Mouse (Mus musculus): ENCODE measurements around the gene Asic2. TPM values are rescaled to one million over a fixed set of nuclear protein-coding genes. Genes with fewer than 3 reads are reported as not detected.

Asic2 gene
- polyA plus RNA-seq, 1 experiment from 2014 or later, result not detected

GRCm38 (mm10) chr11:81897547-81898354, 70.5 kb downstream of the Asic2 start:
- no peak overlapping the region for H3K4me2 ChIP-seq
- H3K4me3 ChIP-seq (replicated peaks), result no peak overlapping the region
- H3K36me3 ChIP-seq, result no peaks in the 10 kb centered on the region
- no peaks in the 10 kb centered on the region for H3K27me3 ChIP-seq
- no peak overlapping the region for H3K27ac ChIP-seq
- no peak overlapping the region for H3K9ac ChIP-seq
- no peaks in the 10 kb centered on the region; the same call in 1 of the 2 replicates for H3K9me3 ChIP-seq (replicated peaks)
- WGBS (ENCODE audit: insufficient replicate concordance), result 10% methylated on average over 8 of the region's 8 CpGs
- H3K4me1 ChIP-seq (replicated peaks), result no peaks in the 10 kb centered on the region
- ATAC-seq (ENCODE audit: low read depth) (no peak), DNase-seq (no peak)

GRCm38 (mm10) chr11:81896511-81896910, 71.7 kb downstream of the Asic2 start:
- Histone ChIP-seq H3K36me3 (no peaks in the 10 kb centered on the region), H3K9ac (no peak overlapping the region), H3K4me3 (replicated peaks) (no peak overlapping the region), H3K27ac (no peak overlapping the region), H3K27me3 (no peaks in the 10 kb centered on the region), H3K4me1 (replicated peaks) (no peaks in the 10 kb centered on the region), H3K4me2 (no peak overlapping the region), H3K9me3 (replicated peaks) (no peaks in the 10 kb centered on the region; the same call in 1 of the 2 replicates)
- ATAC-seq (ENCODE audit: low read depth) (no peak), DNase-seq (no peak)
- 49% methylated on average over 6 of the region's 6 CpGs for WGBS (ENCODE audit: insufficient replicate concordance)

GRCm38 (mm10) chr11:81871506-81872213, 96.6 kb downstream of the Asic2 start:
- no peak overlapping the region for H3K9ac ChIP-seq
- no peaks in the 10 kb centered on the region for H3K4me1 ChIP-seq (replicated peaks)
- H3K27ac ChIP-seq, result no peak overlapping the region
- no peaks in the 10 kb centered on the region for H3K36me3 ChIP-seq
- no peaks in the 10 kb centered on the region for H3K9me3 ChIP-seq (replicated peaks)
- whole genome bisulfite sequencing (ENCODE audit: insufficient replicate concordance), result 40% methylated on average over 9 of the region's 9 CpGs
- ATAC-seq (ENCODE audit: low read depth) (no peak), DNase-seq (no peak)
- no peak overlapping the region for H3K4me2 ChIP-seq
- H3K4me3 ChIP-seq (replicated peaks), result no peak overlapping the region
- H3K27me3 ChIP-seq, result no peaks in the 10 kb centered on the region

GRCm38 (mm10) chr11:81865661-81866382, 102.4 kb downstream of the Asic2 start:
- no peak overlapping the region for H3K27ac ChIP-seq
- no peaks in the 10 kb centered on the region for H3K36me3 ChIP-seq
- no peaks in the 10 kb centered on the region for H3K9me3 ChIP-seq (replicated peaks)
- ATAC-seq (ENCODE audit: low read depth) (no peak), DNase-seq (no peak)
- no peak overlapping the region for H3K9ac ChIP-seq
- H3K4me2 ChIP-seq, result no peak overlapping the region
- 57% methylated on average over 10 of the region's 10 CpGs for WGBS (ENCODE audit: insufficient replicate concordance)
- no peak overlapping the region for H3K4me3 ChIP-seq (replicated peaks)
- H3K27me3 ChIP-seq, result no peaks in the 10 kb centered on the region
- no peaks in the 10 kb centered on the region for H3K4me1 ChIP-seq (replicated peaks)

GRCm38 (mm10) chr11:81860250-81860972, 107.8 kb downstream of the Asic2 start, which contains the start of gene 5530401A14Rik:
TSS of gene 5530401A14Rik (plus strand) at chr11:81860673.
- Histone ChIP-seq H3K27ac (no peak within 1 kb of the TSS), H3K9ac (no peak within 1 kb of the TSS), H3K9me3 (replicated peaks) (no peaks in the 10 kb centered on the region), H3K4me1 (replicated peaks) (no peaks in the 10 kb centered on the region), H3K36me3 (no peaks in the 10 kb centered on the region), H3K4me3 (replicated peaks) (no peak within 1 kb of the TSS), H3K4me2 (no peak within 1 kb of the TSS), H3K27me3 (no peaks in the 10 kb centered on the region)
- DNase-seq, result no peak
- ATAC-seq (ENCODE audit: low read depth), result no peak
- WGBS (ENCODE audit: insufficient replicate concordance), result 33% methylated on average over 4 of the region's 4 CpGs

GRCm38 (mm10) chr11:81847773-81848490, 120.3 kb downstream of the Asic2 start:
- Histone ChIP-seq H3K4me2 (no peak overlapping the region), H3K27ac (no peak overlapping the region), H3K36me3 (no peaks in the 10 kb centered on the region), H3K9ac (no peak overlapping the region), H3K9me3 (replicated peaks) (no peaks in the 10 kb centered on the region), H3K4me3 (replicated peaks) (no peak overlapping the region), H3K4me1 (replicated peaks) (no peaks in the 10 kb centered on the region), H3K27me3 (no peaks in the 10 kb centered on the region)
- WGBS (ENCODE audit: insufficient replicate concordance), result 38% methylated on average over 1 of the region's 1 CpGs
- DNase-seq (no peak), ATAC-seq (ENCODE audit: low read depth) (no peak)

GRCm38 (mm10) chr11:81845686-81846036, 122.6 kb downstream of the Asic2 start:
- no peaks in the 10 kb centered on the region for H3K4me1 ChIP-seq (replicated peaks)
- ATAC-seq (ENCODE audit: low read depth) (no peak), DNase-seq (no peak)
- H3K9ac ChIP-seq, result no peak overlapping the region
- H3K4me2 ChIP-seq, result no peak overlapping the region
- no peaks in the 10 kb centered on the region for H3K9me3 ChIP-seq (replicated peaks)
- WGBS (ENCODE audit: insufficient replicate concordance), result 46% methylated on average over 3 of the region's 3 CpGs
- no peak overlapping the region for H3K27ac ChIP-seq
- H3K4me3 ChIP-seq (replicated peaks), result no peak overlapping the region
- H3K27me3 ChIP-seq, result no peaks in the 10 kb centered on the region
- no peaks in the 10 kb centered on the region for H3K36me3 ChIP-seq

GRCm38 (mm10) chr11:81845010-81845685, 123.1 kb downstream of the Asic2 start:
- 68% methylated on average over 5 of the region's 5 CpGs for WGBS (ENCODE audit: insufficient replicate concordance)

GRCm38 (mm10) chr11:81841001-81841400, 127.3 kb downstream of the Asic2 start:
- Histone ChIP-seq H3K9me3 (replicated peaks) (no peaks in the 10 kb centered on the region), H3K4me3 (replicated peaks) (no peak overlapping the region), H3K27ac (no peak overlapping the region), H3K4me1 (replicated peaks) (no peaks in the 10 kb centered on the region), H3K9ac (no peak overlapping the region), H3K36me3 (no peaks in the 10 kb centered on the region), H3K4me2 (no peak overlapping the region), H3K27me3 (no peaks in the 10 kb centered on the region)
- DNase-seq (no peak), ATAC-seq (ENCODE audit: low read depth) (no peak)
- 34% methylated on average over 2 of the region's 2 CpGs for WGBS (ENCODE audit: insufficient replicate concordance)

More at GRCm38 (mm10) chr11:81845010-81845685, 123.1 kb downstream of the Asic2 start:
- ATAC-seq (ENCODE audit: low read depth), result no peak
- no peak overlapping the region for H3K4me3 ChIP-seq (replicated peaks)
- no peaks in the 10 kb centered on the region for H3K4me1 ChIP-seq (replicated peaks)
- no peaks in the 10 kb centered on the region for H3K27me3 ChIP-seq
- H3K9me3 ChIP-seq (replicated peaks), result no peaks in the 10 kb centered on the region
- H3K36me3 ChIP-seq, result no peaks in the 10 kb centered on the region
- no peak for DNase-seq
- H3K27ac ChIP-seq, result no peak overlapping the region
- no peak overlapping the region for H3K9ac ChIP-seq
- H3K4me2 ChIP-seq, result no peak overlapping the region

GRCm38 (mm10) chr11:81838426-81838825, 129.8 kb downstream of the Asic2 start:
- WGBS (ENCODE audit: insufficient replicate concordance), result 67% methylated on average over 4 of the region's 4 CpGs
- ATAC-seq (ENCODE audit: low read depth) (no peak), DNase-seq (no peak)
- H3K4me2 ChIP-seq, result no peak overlapping the region
- no peak overlapping the region for H3K4me3 ChIP-seq (replicated peaks)
- H3K9me3 ChIP-seq (replicated peaks), result no peaks in the 10 kb centered on the region
- H3K4me1 ChIP-seq (replicated peaks), result no peaks in the 10 kb centered on the region
- H3K36me3 ChIP-seq, result no peaks in the 10 kb centered on the region
- H3K27me3 ChIP-seq, result no peaks in the 10 kb centered on the region
- H3K9ac ChIP-seq, result no peak overlapping the region
- no peak overlapping the region for H3K27ac ChIP-seq

Measured in liver, embryonic 13.5 days (tissue).